Mouse (Mus musculus) limb, embryonic 13.5 days (tissue): ENCODE data around the gene Dok4. TPM values are rescaled to one million over a fixed set of nuclear protein-coding genes. Genes with fewer than 3 reads are reported as not detected.
"Not testable (repeated sequence)": the region's sequence is repeated elsewhere in the genome, so short reads cannot be mapped to it uniquely, and the experiment has no call there.

Experiments used
- ATAC-seq: fragments of 200-750 bp; cut with Nextera tagmentation; 2 replicates; pipeline ENCODE4 v1.8.0; 2017; ENCODE audit warnings: low read depth, moderate number of reproducible peaks, moderate TSS enrichment; ENCODE audit not compliant: low FRiP score
- H3K27ac ChIP-seq: fragments of 300-500 bp; sonication (generic); 2 replicates; pipeline ENCODE4 v1.5.1; 2015; ENCODE audit warnings: inconsistent platforms, mild to moderate bottlenecking, moderate library complexity
- H3K27me3 ChIP-seq: fragments of 300-500 bp; sonication (generic); 2 replicates; pipeline ENCODE4 v1.6.1; 2015; ENCODE audit warnings: mild to moderate bottlenecking, inconsistent platforms
- H3K36me3 ChIP-seq: fragments of 300-500 bp; sonication (generic); 2 replicates; pipeline ENCODE4 v1.6.1; 2015; ENCODE audit warnings: inconsistent platforms, mild to moderate bottlenecking, moderate library complexity
- H3K4me1 ChIP-seq: fragments of 300-500 bp; sonication (generic); 2 replicates; pipeline ENCODE4 v1.6.1; 2015; ENCODE audit warnings: inconsistent platforms
- H3K4me2 ChIP-seq: fragments of 300-500 bp; sonication (generic); replicated peaks from 2 replicates; pipeline ENCODE4 v1.6.1; 2015; ENCODE audit warnings: inconsistent platforms, mild to moderate bottlenecking, moderate library complexity
- H3K4me3 ChIP-seq: fragments of 300-500 bp; sonication (generic); 2 replicates; pipeline ENCODE4 v1.5.1; 2015; ENCODE audit warnings: moderate library complexity, mild to moderate bottlenecking, inconsistent platforms
- H3K9ac ChIP-seq: fragments of 300-500 bp; sonication (generic); 2 replicates; pipeline ENCODE4 v1.6.1; 2015; ENCODE audit warnings: mild to moderate bottlenecking, inconsistent platforms
- H3K9me3 ChIP-seq: fragments of 300-500 bp; sonication (generic); 2 replicates; pipeline ENCODE4 v1.6.1; 2016; ENCODE audit warnings: inconsistent platforms
- WGBS: fragments of 180-500 bp; shearing (Covaris S2); methylation state at CpG from one replicate; pipeline ENCODE4 v1.1.7; 2015; 5-methylcytosine and 5-hydroxymethylcytosine counted together
- polyA plus RNA-seq: library from polyadenylated mRNA; unstranded; fragments of >200 nt; fragmentation: Nextera tagmentation; extraction: Ambion mirVana; gene quantifications from 2 replicates; pipeline ENCODE4 v1.2.1, GENCODE M21; 2015

Gene Dok4
- polyA plus RNA-seq, 1 experiment from 2014 or later: 21.7 TPM

DNA sequence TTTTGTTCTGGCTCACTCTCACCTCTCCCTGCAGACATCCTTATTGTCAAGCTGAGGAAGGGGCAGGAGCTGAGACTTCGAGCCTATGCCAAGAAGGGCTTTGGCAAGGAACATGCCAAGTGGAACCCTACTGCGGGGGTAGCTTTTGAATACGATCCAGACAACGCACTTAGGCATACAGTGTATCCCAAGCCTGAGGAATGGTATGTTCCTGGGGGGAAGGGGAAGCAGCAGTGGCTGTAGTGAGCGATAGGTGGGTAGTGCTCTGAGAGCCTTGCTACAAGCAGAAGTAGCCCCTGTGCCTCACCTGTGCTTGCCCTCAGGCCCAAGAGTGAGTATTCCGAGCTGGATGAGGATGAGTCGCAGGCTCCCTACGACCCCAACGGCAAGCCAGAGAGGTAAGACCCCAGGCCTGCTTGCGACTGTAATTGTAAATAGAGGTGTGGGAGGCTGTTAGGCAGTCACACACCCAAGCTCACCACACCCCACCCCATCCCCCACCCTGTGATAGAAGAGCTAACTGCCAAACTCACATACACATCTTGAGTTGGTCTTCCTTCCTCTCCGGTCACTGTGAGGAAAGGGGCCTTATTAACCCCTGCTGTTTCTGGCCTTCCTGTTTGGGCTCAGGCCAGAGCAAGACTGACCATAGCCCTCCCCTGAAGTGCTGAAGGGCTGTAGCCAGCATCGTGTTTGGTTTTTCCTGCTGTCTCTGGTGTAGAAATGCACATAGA, 13.5 kb downstream of the Dok4 start:
- Histone ChIP-seq H3K36me3 (peaks cover 85% of the 10 kb centered on the region), H3K4me1 (peaks cover 16% of the 10 kb centered on the region), H3K27ac (no peak overlapping the region), H3K4me2 (no peak overlapping the region), H3K9ac (no peak overlapping the region), H3K27me3 (no peaks in the 10 kb centered on the region), H3K9me3 (no peaks in the 10 kb centered on the region), H3K4me3 (no peak overlapping the region)
- 88% methylated on average over 12 of the region's 12 CpGs for WGBS
- ATAC-seq: no peak

DNA sequence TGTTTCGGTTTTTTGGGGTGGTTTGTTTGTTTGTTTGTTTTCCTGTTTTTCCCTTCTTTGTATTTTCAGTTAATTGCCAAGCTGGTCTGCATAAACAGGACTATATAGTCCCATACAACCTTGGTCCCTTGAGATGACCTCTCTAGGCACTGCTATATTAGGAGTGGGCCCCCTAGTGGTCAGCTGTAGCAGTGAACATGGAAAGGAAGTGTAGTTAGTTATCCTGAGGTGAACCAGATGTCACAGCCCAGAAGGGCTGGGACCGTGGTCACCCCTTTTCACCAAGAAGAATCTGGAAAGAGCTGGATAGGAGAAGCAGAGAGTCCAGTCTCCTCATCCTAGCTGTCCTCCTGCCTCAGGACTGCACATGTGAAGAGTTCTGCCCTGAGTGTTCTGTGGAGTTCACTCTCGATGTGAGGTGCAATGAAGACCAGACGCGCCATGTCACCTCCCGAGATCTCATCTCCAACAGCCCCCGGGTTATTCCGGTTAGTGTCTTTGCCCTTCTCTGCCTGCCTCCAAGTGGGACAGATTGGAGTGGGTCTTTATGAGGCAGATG, 14.7 kb downstream of the Dok4 start:
- H3K36me3 ChIP-seq: peaks cover 73% of the 10 kb centered on the region
- H3K9me3 ChIP-seq: no peaks in the 10 kb centered on the region
- H3K4me1 ChIP-seq: peaks cover 16% of the 10 kb centered on the region
- no peak overlapping the region for H3K9ac ChIP-seq
- H3K4me3 ChIP-seq: no peak overlapping the region
- no peak overlapping the region for H3K4me2 ChIP-seq
- 69% methylated on average over 8 of the region's 8 CpGs for WGBS
- no peak overlapping the region for H3K27ac ChIP-seq
- no peak for ATAC-seq
- H3K27me3 ChIP-seq: no peaks in the 10 kb centered on the region

DNA sequence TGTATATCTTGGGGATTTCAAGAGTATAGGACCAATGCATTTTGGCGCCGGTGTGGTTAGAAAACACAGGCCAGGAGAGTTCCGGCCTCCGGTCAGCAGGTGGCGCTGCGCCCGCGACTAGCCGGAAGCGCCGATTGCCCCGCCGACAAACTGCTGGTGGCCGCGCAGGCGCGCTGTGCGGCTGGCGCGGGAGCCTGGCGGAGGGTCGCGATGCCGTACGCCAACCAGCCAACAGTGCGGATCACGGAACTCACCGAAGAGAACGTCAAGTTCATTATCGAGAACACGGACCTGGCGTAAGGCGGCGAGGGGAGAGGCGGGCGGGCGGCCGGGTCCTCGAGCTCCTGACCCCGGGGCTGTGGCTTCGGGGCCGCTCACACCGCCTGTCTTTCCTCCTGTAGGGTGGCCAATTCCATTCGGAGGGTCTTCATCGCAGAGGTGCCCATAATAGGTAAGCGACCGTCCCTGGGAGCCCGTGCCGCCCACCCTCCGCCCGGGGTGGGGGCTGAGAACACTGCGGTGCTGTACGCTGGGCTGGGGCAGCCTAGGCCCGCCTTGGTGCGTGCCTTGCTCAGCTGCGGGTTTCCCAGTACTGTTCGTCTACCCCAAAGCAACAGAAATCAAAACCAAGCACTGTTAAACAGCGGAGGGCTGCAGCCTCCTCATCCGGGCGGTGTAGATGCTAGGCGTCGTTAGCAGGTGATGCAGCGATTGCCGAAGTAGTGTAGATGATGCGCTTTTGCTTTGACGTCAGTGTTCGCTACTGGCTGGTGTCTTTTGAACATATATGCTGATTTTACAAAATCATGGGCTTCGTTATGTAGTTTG, 18.6 kb downstream of the Dok4 start, which contains the start of gene Polr2c:
Gene Polr2c (plus strand): TSS at position 105 of the 828 bp plus-strand sequence.
- Histone ChIP-seq H3K4me2 (peak within 1 kb of the TSS; percentile 77), H3K36me3 (peaks cover 62% of the 10 kb centered on the region), H3K9me3 (no peaks in the 10 kb centered on the region), H3K4me3 (peak within 1 kb of the TSS; percentile 99), H3K27ac (peak within 1 kb of the TSS; percentile 70), H3K9ac (peak within 1 kb of the TSS; percentile 97), H3K27me3 (no peaks in the 10 kb centered on the region), H3K4me1 (peaks cover 16% of the 10 kb centered on the region)
- WGBS: under 1% methylated on average over 68 of the region's 68 CpGs
- ATAC-seq: peak; percentile 85

DNA sequence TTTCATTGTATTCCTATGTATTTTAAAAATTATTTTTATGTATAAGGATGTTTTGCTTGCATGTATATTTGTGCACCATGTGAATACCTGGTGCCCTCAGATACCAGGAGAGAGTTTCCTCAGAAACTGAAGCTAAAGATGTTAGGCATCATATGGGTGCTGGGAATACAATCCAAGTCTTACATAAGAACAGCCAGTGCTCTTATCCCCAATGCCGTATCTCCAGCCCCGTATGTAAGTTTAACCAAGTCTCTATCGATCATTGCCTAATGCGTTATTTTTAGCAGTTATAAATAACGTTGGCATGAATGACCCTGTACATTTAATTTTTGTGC, 19.2 kb downstream of the Dok4 start:
- Histone ChIP-seq H3K27ac (no peak overlapping the region), H3K4me2 (no peak overlapping the region), H3K36me3 (peaks cover 62% of the 10 kb centered on the region), H3K4me3 (peak overlapping the region; percentile 99), H3K4me1 (peaks cover 16% of the 10 kb centered on the region), H3K27me3 (no peaks in the 10 kb centered on the region), H3K9me3 (no peaks in the 10 kb centered on the region), H3K9ac (no peak overlapping the region; the same call in 1 of the 2 replicates)
- 30% methylated on average over 5 of the region's 5 CpGs for WGBS
- ATAC-seq: 0 out of 2 replicates have a peak, but pooled peaks have one; percentile 6

DNA sequence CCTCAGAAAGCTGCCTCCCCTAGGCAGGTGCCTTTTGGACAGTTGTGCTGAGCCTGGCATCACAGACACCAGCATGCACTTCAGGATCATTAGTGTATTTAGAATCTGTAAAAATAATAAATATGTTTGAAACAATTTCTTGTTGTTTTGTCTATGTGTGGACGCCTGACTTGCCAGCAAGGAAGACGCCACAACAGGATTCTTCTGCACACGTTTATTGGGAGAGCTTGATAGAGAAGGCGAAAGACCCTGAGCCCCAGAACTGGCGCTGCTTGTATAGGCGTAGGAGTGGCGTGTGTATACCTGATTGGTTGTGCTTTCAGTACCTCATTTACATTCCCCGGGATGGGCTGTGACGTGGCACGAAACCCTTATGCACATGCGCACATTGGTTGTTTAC, 21.4 kb downstream of the Dok4 start:
- ATAC-seq, H3K4me3 ChIP-seq, H3K4me2 ChIP-seq, H3K9ac ChIP-seq, H3K27me3 ChIP-seq, H3K27ac ChIP-seq, H3K9me3 ChIP-seq: not testable (repeated sequence)
- H3K4me1 ChIP-seq: peaks cover 16% of the 10 kb centered on the region
- H3K36me3 ChIP-seq: peaks cover 65% of the 10 kb centered on the region
- WGBS: 87% methylated on average over 11 of the region's 11 CpGs

DNA sequence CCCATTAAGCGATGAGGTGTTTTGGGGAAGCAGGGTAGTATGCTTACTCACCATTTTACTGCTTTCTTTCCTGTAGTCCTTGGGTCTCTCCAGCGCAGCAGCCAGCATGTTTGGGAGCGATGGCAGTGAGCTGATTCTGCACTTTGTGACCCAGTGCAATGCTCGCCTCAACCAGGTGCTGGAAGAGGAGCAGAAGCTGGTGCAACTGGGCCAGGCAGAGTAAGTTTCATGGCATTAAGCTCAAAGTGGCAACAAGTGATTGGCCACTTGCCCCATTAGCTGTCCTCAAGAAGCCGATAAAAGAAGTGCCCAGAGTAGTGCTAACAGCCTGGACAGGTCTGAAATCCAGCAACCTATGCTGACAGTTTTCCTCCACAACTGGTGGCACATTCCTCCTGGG, 26.1 kb downstream of the Dok4 start:
- Histone ChIP-seq H3K9ac (no peak overlapping the region), H3K4me2 (no peak overlapping the region), H3K27ac (no peak overlapping the region), H3K36me3 (peaks cover 94% of the 10 kb centered on the region), H3K4me1 (no peaks in the 10 kb centered on the region), H3K27me3 (no peaks in the 10 kb centered on the region), H3K9me3 (no peaks in the 10 kb centered on the region), H3K4me3 (no peak overlapping the region)
- WGBS: 91% methylated on average over 5 of the region's 5 CpGs
- ATAC-seq: no peak

DNA sequence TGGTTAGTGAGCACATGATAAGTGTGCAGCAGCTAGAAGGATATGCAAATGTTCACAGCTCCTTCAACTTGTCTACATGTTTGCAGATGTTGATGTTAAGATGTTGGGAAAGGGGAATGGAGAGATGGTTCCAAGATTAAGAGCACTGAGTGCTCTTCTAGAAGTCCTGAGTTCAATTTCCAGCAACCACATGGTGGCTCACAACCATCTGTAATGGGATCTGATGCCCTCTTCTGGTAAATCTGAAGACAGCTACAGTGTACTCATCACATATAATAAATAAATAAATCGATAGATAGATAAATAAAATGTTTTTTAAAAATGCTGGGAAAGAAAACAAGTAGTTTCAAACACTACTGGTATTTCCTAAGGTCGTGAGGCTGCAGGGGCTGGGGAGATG, 34.9 kb downstream of the Dok4 start:
- Histone ChIP-seq H3K4me3 (no peak overlapping the region), H3K9me3 (no peaks in the 10 kb centered on the region), H3K27ac (no peak overlapping the region), H3K4me2 (no peak overlapping the region), H3K9ac (no peak overlapping the region), H3K36me3 (peaks cover 33% of the 10 kb centered on the region), H3K27me3 (no peaks in the 10 kb centered on the region), H3K4me1 (peaks cover 17% of the 10 kb centered on the region)
- 52% methylated on average over 2 of the region's 2 CpGs for WGBS
- ATAC-seq: no peak

DNA sequence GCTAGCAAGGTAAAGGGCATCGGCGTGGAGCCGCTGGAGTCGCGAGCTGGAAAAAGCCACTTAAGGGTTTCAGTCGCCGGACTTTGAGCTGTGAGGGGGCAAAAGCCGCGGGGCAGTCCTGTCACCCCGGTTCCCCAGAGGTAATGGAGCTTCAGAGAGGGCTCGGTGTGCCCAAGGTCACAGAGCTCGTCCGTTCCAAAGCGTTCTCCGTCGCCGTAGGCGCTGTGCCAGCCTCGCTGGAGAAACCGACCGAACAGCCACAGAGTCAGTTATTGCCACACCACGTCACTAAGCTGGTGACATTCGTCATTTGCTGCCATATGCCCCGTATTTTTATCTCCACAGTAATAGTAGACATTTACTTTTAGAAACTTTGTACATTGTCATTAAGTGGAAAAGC, 37.5 kb downstream of the Dok4 start:
- no peaks in the 10 kb centered on the region for H3K27me3 ChIP-seq
- peaks cover 17% of the 10 kb centered on the region for H3K4me1 ChIP-seq
- peak overlapping the region; percentile 88 for H3K9ac ChIP-seq
- H3K36me3 ChIP-seq: peaks cover 8% of the 10 kb centered on the region
- H3K4me3 ChIP-seq: peak overlapping the region; percentile 89
- peak overlapping the region; percentile 79 for H3K27ac ChIP-seq
- peak; percentile 51 for ATAC-seq
- H3K4me2 ChIP-seq: peak overlapping the region; percentile 69
- under 1% methylated on average over 24 of the region's 24 CpGs for WGBS
- no peaks in the 10 kb centered on the region for H3K9me3 ChIP-seq

DNA sequence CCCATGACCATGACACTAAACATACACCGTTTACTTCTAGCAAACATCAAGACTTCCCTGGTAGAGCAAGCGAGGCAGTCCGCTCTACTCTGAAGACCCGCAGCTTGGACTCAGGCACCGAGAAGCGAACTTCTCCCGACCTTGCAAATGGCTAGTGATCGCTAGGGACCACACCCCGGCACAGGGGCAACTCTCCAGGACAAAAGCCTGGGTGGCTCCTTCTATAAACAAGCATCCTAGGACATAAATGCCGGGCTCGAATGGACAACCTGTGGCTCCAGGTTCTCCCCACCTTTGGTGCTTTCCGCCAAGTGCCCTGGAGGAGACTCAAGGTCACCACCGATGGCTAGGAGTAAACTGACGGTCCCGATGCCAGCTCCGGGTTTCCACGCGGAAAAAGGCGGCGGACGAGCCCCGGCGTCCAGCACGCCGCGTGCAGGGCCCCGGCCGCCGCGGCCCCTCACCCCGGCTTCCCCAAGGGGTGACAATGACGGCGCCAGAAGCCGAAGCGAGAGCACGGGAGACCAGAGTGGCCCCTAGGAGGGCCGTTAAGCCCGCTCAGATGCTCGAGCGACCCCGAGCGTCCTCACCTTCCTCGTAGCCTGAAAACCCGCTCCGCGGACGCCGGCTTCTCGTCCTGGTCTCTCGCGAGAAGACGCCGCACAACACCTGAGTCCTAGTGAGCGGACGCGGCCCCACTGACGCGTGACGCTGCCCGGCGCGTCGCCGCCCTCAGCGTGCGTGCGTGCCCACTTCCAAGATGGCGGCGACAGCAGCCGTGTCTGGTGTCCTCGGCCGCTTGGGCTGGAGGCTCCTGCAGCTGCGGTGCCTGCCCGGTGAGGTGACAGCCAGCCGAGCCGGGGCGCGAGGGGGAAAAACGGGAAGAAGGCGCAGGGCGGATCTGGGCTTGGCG, 38.2 kb downstream of the Dok4 start, which contains the start of the genes Coq9 and Ciapin1:
Gene Coq9 (plus strand): TSS at position 660 of the 913 bp plus-strand sequence.
Gene Ciapin1 (minus strand): TSS at position 697 of the 913 bp plus-strand sequence.
- H3K9ac ChIP-seq: peak within 1 kb of the TSS; percentile 88
- H3K4me1 ChIP-seq: peaks cover 17% of the 10 kb centered on the region
- H3K4me2 ChIP-seq: peak within 1 kb of the TSS; percentile 91
- peaks cover 5% of the 10 kb centered on the region for H3K36me3 ChIP-seq
- peak within 1 kb of the TSS; percentile 89 for H3K4me3 ChIP-seq
- peak; percentile 97 for ATAC-seq
- H3K27me3 ChIP-seq: no peaks in the 10 kb centered on the region
- under 1% methylated on average over 82 of the region's 82 CpGs for WGBS
- peak within 1 kb of the TSS; percentile 79 for H3K27ac ChIP-seq
- H3K9me3 ChIP-seq: no peaks in the 10 kb centered on the region

DNA sequence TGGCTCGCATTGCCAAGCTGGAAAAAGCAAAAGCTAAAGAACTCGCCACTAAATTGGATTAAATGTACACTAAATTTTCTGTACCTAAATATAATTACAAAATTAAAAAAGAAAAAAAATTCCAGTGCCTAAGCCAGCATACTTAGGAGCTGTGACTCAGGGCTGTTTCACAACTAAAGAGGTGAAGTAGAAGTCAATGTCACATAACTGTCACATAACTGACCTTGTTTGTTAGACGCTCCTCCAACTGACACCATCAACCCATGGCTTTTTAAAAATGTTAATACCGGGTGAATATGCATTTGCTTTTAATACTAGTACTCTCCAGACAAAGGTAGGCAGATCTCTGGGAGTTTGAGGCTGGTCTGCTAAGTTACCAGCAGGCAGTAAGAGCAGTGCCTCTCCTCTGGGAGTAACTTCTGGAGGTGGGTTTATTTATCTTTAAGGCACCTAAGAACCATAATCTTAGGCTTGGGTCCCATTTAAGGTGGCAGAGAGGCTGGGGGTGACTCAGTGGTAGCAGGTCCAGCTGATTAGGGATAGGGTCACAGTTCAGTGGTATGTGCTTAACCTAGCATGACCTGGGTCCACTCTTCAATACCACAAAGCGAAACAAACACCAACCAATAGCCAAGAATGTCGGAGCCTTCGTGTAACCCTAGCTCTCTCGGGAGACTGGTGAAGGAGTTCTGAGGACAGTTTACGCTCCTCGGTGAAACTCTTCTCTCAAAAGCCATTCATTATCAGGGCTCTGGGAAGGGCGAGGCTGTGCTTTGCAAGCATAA, 39.5 kb downstream of the Dok4 start:
- peaks cover 17% of the 10 kb centered on the region for H3K4me1 ChIP-seq
- H3K4me3 ChIP-seq: peak overlapping the region; percentile 89
- peaks cover 8% of the 10 kb centered on the region for H3K36me3 ChIP-seq
- no peaks in the 10 kb centered on the region for H3K27me3 ChIP-seq
- no peak for ATAC-seq
- no peaks in the 10 kb centered on the region for H3K9me3 ChIP-seq
- peak overlapping the region; percentile 88 for H3K9ac ChIP-seq
- WGBS: 78% methylated on average over 11 of the region's 11 CpGs
- H3K4me2 ChIP-seq: peak overlapping the region; percentile 91
- H3K27ac ChIP-seq: no peak overlapping the region

DNA sequence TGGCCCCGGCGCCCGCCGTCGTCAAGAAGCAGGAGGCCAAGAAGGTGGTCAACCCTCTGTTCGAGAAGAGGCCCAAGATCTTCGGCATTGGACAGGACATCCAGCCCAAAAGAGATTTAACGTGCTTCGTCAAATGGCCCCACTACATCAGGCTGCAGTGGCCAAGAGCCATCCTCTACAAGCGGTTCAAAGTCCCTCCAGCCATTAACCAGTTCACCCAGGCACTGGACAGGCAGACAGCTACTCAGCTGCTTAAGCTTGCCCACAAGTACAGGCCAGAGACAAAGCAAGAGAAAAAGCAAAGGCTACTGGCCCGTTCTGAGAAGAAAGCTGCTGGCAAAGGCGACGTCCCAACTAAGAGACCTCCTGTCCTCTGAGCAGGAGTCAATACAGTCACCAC, 40.4 kb downstream of the Dok4 start:
- H3K4me3 ChIP-seq: not testable (repeated sequence)
- WGBS: 96% methylated on average over 13 of the region's 13 CpGs

More for the DNA sequence above, 40.4 kb downstream of the Dok4 start:
- H3K27ac ChIP-seq, H3K4me2 ChIP-seq, H3K27me3 ChIP-seq, H3K9me3 ChIP-seq, ATAC-seq, H3K9ac ChIP-seq: not testable (repeated sequence)
- Histone ChIP-seq H3K4me1 (peaks cover 17% of the 10 kb centered on the region), H3K36me3 (peaks cover 15% of the 10 kb centered on the region)
